Mouse (Mus musculus) C2C12 (cell line): ENCODE results near the gene Skil.

Experiments used
- CEBPB ChIP-seq: IDR thresholded peaks from one replicate; pipeline ENCODE4 v1.6.1; 2011; ENCODE audit warnings: low read depth, mild to moderate bottlenecking, control low read depth, moderate library complexity
- CTCF ChIP-seq: IDR thresholded peaks from one replicate; pipeline ENCODE4 v1.5.1; 2011; ENCODE audit not compliant: control insufficient read depth, insufficient read depth, insufficient read length
- MAX ChIP-seq: IDR thresholded peaks from one replicate; pipeline ENCODE4 v1.6.1; 2011; ENCODE audit warnings: mild to moderate bottlenecking, control low read depth
- MYOD1 ChIP-seq: IDR thresholded peaks from one replicate; pipeline ENCODE4 v1.6.1; 2011; ENCODE audit warnings: low read depth; ENCODE audit not compliant: control insufficient read depth, insufficient read length
- MYOG ChIP-seq: IDR thresholded peaks from one replicate; pipeline ENCODE4 v1.6.1; 2011; ENCODE audit not compliant: control insufficient read depth, insufficient read length; ENCODE audit errors: extremely low read depth
- USF1 ChIP-seq: IDR thresholded peaks from one replicate; pipeline ENCODE4 v1.6.1; 2011; ENCODE audit warnings: low read depth, mild to moderate bottlenecking, control low read depth, moderate library complexity

DNA sequence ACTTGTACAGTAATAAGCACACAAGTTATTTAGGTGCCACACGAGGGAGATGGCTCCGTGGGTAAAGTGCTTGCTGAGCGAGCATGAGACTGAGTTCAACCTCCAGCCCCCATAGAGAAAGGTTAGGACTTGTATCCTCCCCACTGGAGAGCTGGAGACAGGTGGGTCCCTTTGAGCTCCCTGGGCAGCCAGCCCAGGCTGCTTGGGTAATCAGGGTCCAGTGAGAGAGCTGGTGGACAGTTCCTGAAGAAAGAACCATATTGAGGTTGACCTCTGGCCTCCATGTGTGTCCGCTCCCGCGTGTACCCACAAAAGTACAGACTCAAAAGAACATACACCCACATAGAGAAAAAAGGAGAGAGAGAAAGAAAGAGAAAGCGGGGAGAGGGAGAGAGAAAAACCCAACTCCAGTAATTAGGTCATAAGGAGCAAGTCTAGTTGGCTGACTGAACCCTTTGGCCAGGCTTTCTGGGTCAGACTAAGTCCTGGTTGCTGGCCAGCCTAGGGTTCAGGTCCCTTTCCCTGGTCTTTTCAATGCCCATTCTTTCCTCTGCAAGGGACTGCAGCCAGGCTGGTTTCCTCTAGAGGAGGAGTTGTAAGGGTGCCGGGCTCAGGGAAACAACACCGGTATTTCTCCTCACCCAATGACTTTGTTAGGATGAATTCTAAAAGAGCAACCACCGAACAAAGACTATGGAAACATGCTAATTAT, 13.9 kb upstream of the Skil start:
- TF ChIP-seq USF1 (no peak), CTCF (no peak), MYOG (no peak), MYOD1 (no peak), MAX (no peak), CEBPB (no peak)
